Mouse (Mus musculus) neural tube, embryonic 13.5 days (tissue): ENCODE measurements at regions not wholly inside any gene's neighbourhood (a gene's known extent, or its start where the extent isn't known, plus 50 kb on each side); places are given as distances from the start of the nearest gene placed in this dataset.

Source experiments
- ATAC-seq: fragments of 200-750 bp; cut with Nextera tagmentation; 2 replicates; pipeline ENCODE4 v1.8.0; 2017; ENCODE audit warnings: low read depth, mild to moderate bottlenecking, moderate TSS enrichment, moderate library complexity
- H3K27ac ChIP-seq: fragments of 300-500 bp; sonication (generic); replicated peaks from 2 replicates; pipeline ENCODE4 v1.5.1; 2015; ENCODE audit warnings: moderate library complexity, mild to moderate bottlenecking, inconsistent platforms
- H3K27me3 ChIP-seq: fragments of 300-500 bp; sonication (generic); 2 replicates; pipeline ENCODE4 v1.6.1; 2015; ENCODE audit warnings: mild to moderate bottlenecking, inconsistent platforms
- H3K36me3 ChIP-seq: fragments of 300-500 bp; sonication (generic); 2 replicates; pipeline ENCODE4 v1.6.1; 2015; ENCODE audit warnings: mild to moderate bottlenecking, inconsistent platforms
- H3K4me1 ChIP-seq: fragments of 300-500 bp; sonication (generic); replicated peaks from 2 replicates; pipeline ENCODE4 v1.6.1; 2015; ENCODE audit warnings: inconsistent platforms
- H3K4me2 ChIP-seq: fragments of 300-500 bp; sonication (generic); 2 replicates; pipeline ENCODE4 v1.6.1; 2015; ENCODE audit warnings: inconsistent platforms, mild to moderate bottlenecking, moderate library complexity
- H3K4me3 ChIP-seq: fragments of 300-500 bp; sonication (generic); 2 replicates; pipeline ENCODE4 v1.5.1; 2015; ENCODE audit warnings: mild to moderate bottlenecking, inconsistent platforms
- H3K9ac ChIP-seq: fragments of 300-500 bp; sonication (generic); 2 replicates; pipeline ENCODE4 v1.6.1; 2015; ENCODE audit warnings: moderate library complexity, mild to moderate bottlenecking, inconsistent platforms
- H3K9me3 ChIP-seq: fragments of 300-500 bp; sonication (generic); 2 replicates; pipeline ENCODE4 v1.6.1; 2016; ENCODE audit warnings: inconsistent platforms
- WGBS: fragments of 180-500 bp; shearing (Covaris S2); methylation state at CpG from one replicate; pipeline ENCODE4 v1.1.7; 2015; 5-methylcytosine and 5-hydroxymethylcytosine counted together

- H3K4me2 ChIP-seq = no peak overlapping the region
- H3K9ac ChIP-seq = no peak overlapping the region
- H3K4me3 ChIP-seq = no peak overlapping the region
- H3K27ac ChIP-seq = no peak overlapping the region
- no peaks in the 10 kb centered on the region for H3K36me3 ChIP-seq
- no peaks in the 10 kb centered on the region for H3K27me3 ChIP-seq
- no peak for ATAC-seq
- WGBS = 78% methylated on average over 3 of the region's 3 CpGs
- H3K4me1 ChIP-seq = no peaks in the 10 kb centered on the region
- H3K9me3 ChIP-seq = no peaks in the 10 kb centered on the region
Measured at GRCm38 (mm10) chr4:106261901-106262560, 54.0 kb upstream of the Usp24 start.

GRCm38 (mm10) chr4:106262751-106263725, 53.0 kb upstream of the Usp24 start:
- no peak overlapping the region for H3K4me2 ChIP-seq
- ATAC-seq = no peak
- no peak overlapping the region for H3K27ac ChIP-seq

More at GRCm38 (mm10) chr4:106262751-106263725, 53.0 kb upstream of the Usp24 start:
- H3K4me3 ChIP-seq = no peak overlapping the region
- no peak overlapping the region for H3K9ac ChIP-seq
- no peaks in the 10 kb centered on the region for H3K36me3 ChIP-seq
- H3K9me3 ChIP-seq = no peaks in the 10 kb centered on the region
- no peaks in the 10 kb centered on the region for H3K4me1 ChIP-seq
- 84% methylated on average over 9 of the region's 9 CpGs for WGBS
- H3K27me3 ChIP-seq = no peaks in the 10 kb centered on the region
